Mouse (Mus musculus) inflammation-experienced regulatory T-cells, adult 6 months (primary cell): ENCODE measurements around the gene Nr1i3. TPM values are rescaled to one million over a fixed set of nuclear protein-coding genes. Genes with fewer than 3 reads are reported as not detected.

Experiments
- ATAC-seq: one replicate; pipeline ENCODE4 v1.8.0; 2017
- polyA plus RNA-seq, 3 experiments: library from polyadenylated mRNA; unstranded; fragments of 100-300 nt; shearing (Covaris generic); gene quantifications; one replicate each; pipeline ENCODE4 v1.2.1; 2017

The Nr1i3 gene
- polyA plus RNA-seq, 3 experiments from 2014 or later: 0.39 to 0.75 (median 0.75) TPM

DNA sequence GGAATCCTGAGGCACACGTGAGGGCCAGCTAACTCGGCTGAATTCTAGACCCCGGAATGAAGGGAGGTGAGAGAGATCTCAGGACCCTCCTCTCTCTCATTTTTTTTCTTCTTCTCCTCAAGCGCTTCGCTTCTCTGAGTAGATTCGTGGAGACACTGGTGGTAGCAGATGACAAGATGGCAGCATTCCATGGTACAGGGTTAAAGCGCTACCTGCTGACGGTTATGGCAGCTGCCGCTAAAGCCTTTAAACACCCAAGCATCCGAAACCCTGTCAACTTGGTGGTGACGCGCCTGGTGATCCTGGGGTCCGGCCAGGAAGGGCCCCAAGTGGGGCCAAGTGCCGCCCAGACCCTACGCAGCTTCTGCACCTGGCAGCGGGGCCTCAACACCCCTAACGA, 38.6 kb downstream of the Nr1i3 start:
- ATAC-seq: no peak

DNA sequence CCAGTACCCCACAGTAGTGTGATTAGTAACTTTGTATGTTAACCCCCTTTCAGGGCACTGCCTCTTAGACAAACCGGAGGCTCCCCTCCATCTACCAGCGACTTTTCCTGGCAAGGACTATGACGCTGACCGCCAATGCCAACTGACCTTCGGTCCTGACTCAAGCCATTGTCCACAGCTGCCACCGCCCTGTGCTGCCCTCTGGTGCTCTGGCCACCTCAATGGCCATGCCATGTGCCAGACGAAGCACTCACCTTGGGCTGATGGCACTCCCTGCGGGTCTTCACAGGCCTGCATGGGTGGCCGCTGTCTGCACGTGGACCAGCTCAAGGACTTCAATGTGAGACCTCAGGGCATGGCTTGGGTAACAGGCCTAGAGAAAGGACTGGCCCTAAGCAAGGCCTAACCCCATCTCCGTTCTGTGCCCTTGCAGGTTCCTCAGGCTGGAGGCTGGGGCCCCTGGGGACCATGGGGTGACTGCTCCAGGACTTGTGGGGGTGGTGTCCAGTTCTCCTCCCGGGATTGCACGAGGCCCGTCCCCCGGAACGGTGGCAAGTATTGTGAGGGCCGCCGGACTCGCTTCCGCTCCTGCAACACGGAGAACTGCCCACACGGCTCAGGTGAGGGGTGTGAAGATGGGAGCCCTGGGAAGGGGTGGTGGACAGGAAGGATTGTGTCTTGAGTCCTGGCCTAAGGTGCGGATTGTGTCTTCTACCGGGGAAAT, 42.5 kb downstream of the Nr1i3 start:
- no peak for ATAC-seq

DNA sequence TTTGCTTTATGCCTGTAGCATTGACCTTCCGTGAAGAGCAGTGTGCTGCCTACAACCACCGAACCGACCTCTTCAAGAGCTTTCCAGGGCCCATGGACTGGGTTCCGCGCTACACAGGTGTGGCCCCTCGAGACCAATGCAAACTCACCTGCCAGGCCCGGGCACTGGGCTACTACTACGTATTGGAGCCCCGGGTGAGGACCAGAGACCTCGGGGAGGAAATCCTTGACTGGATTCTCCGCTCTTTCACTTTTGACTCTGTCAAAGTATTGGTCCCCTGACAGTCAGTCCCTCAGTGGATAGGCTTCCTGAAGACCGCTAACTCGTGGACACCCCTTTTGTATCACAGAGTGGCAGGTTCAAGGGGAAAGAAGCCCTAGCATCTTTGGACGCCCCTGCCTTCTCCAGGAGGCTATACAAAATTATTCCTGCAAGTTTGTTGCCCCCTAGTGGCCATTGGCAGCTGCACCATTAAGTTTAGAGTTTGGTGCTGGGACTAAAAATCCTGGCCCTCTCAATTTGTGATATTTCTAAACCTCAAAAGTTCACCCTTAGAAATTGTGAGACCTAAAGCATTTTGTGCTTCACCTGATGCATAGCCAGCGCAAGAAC, 43.3 kb downstream of the Nr1i3 start:
- ATAC-seq: peak; percentile 73

DNA sequence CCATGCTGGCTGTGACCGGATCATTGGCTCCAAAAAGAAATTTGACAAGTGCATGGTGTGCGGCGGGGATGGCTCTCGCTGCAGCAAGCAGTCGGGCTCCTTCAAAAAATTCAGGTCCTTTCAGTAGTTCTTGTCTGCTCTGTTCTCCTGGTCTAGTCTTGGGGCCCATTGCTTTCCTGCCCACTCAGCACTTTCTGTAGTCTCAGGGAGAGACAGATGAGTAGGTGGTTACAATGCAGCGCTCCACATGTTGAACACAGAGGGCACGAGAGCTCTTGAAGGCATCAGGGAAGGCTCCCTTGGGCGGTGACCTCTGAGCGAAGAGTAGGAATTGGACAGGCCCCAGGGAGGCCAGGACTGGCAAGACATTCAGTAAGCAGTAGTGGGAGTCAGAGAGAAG, 44.0 kb downstream of the Nr1i3 start:
- ATAC-seq: no peak

DNA sequence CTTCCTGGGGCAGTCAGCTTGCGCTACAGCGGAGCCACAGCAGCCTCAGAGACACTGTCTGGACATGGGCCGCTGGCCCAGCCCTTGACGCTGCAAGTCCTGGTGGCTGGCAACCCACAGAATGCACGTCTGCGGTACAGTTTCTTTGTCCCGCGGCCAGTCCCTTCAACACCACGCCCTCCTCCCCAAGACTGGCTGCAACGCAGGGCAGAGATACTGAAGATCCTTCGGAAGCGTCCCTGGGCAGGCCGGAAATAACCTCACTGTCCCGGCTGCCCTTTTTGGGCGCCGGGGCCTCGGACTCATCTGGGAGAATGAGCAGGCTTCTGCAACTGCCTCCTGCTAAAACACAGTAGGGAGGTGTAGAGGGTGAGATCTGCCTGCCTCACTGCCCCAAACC, 45.2 kb downstream of the Nr1i3 start:
- ATAC-seq: no peak

DNA sequence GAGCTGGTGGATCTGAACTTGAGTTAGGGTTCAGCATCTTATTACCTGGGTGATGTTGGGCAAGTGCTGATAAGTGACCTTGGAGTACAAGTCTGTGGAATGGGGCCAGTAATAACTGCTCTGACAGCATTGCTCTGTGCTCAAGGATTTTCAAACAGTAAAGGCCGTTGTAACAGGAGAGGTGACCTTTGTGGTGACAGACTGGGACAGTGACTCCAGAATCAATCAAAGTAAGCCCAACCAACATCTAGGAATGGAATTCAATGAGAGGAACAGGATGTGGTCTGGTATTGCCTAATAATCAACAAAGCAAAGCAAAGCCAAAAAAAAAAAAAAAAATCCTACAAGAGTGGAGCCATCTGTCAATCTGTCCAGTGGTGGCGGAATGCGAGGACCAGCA, 46.5 kb downstream of the Nr1i3 start:
- no peak for ATAC-seq

DNA sequence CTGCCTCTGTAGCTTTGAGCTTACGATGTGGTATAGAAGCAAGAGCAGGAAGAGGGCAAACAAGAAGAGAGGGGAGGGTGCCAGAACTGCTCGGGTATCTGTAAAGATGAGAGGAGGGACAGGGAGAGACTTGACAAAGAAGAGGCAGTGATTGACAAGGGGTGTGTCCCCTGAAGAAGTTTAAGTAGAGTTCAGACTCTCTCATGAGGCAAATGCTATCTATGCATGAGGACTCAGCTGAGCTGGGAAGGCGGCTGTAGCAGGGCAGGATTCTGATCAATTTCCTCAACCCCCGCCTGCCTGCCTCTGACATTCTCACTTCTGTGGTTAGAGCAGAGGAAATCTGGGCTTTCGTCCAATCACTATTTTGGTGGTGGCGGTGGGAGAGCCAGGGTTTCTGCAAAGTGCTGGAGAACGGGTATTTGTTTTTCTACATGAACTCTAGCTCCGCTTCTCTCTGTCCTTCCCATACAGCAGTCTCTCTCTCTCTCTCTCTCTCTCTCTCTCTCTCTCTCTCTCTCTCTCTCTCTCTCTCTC, 48.9 kb downstream of the Nr1i3 start:
- peak; percentile 63 for ATAC-seq

DNA sequence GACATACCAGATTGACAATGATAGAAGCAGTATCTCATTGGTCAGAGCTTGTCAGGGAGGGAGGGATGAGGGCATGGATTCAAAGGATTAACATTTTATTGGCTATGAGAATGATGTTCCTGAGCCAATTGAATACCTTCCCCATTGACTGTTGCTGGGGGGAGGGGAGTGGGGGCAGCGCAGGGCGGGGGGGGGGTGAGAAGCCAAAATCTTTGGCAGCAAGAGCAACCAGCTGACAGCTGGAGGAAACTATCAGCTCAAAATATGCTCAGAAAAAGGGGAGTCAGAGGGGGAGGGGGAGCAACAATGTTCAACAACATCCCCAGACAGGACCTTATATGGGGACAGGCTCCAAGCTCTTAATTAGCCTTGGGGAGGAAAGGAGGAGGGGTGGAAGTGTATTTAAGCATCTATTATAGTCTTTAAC, 49.4 kb downstream of the Nr1i3 start:
- ATAC-seq: no peak

DNA sequence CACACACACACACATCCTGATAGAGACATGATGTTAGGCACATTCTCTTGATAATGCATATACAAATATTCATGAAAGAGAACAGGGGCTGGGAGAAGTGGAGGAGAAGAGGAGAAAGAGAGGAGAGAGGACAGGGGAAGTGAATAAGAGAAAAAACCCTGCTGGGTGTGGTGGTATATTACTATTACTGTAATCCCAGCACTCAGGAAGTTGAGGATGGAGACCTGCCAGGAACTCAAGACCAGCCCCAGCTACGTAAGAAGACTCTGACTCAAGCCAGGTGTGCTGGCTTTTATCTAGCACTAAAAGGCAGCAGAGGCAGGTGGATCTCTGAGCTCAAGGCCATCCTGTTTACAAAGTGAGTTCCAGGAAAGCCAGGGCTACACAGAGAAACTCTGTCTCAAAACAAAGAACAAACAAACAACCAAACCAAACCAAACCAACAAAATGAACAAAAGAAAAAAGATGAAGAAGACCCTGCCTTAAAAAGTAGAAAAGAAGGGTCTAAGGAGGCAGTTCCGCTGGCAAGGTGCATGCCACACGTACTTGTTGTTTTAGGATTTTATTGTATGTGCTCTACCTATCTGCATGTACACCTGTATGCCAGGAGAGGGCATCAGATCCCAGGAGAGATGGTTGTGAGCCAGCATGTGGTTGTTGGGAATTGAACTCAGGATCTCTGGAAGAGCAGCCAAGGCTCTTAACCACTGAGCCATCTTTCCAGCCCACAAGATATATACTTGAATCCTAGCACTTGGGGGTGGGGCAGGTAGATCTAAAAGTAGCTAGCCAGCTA, 50.1 kb downstream of the Nr1i3 start:
- no peak for ATAC-seq

DNA sequence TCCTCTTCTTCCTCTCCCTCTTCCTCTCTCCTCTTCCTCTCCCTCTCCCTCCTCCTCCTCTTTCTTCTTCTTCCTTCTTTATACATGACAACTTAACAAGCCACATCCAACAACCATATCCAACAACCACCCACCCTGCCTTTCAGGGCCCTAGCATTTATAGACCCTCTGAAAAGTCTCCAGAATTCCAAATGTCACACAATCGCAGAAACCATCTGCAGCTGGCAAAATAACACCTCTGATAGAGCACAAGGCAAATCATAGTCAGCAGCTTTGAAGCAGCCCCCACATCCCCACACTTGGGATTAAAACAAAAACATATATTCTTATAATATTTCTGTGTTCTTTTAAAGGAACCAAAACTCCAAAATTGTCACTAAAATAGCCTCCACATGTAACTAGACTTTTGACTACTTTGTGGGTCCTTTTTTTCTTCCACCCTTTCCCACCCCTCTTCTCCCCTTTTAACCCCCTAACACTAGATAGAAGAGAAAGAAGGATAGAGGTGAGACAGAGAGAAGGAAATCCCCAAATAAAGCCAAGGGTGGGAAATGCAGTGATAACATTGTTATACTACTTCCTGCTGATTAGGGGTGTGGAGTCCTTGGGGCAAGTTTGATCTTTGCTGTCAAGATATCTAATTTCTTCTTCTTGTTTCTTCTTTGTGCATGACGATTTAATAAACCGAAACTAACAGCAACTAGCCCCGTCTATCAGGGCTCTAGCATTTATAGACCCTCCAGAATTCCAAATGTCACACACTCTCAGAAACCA, 52.4 kb downstream of the Nr1i3 start:
- ATAC-seq: no peak

DNA sequence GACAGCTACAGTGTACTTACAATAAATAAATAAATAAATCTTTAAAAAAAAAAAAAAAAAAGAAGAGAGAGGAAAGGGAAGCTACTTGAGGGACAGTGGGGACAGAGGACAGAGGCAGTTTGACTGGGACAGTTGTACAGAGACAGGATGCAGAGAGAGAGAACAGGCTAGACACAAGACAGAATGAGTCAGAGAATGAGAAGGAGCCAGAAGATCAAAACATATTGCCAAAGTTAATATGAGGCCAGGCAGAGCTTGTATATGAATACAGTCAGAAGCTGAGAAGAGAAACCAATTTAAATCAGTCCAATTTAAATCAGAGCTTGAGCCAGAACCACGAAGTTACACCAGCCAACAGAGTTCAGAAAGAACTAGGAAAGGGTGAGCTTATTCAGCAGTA, 54.6 kb downstream of the Nr1i3 start:
- ATAC-seq: no peak

DNA sequence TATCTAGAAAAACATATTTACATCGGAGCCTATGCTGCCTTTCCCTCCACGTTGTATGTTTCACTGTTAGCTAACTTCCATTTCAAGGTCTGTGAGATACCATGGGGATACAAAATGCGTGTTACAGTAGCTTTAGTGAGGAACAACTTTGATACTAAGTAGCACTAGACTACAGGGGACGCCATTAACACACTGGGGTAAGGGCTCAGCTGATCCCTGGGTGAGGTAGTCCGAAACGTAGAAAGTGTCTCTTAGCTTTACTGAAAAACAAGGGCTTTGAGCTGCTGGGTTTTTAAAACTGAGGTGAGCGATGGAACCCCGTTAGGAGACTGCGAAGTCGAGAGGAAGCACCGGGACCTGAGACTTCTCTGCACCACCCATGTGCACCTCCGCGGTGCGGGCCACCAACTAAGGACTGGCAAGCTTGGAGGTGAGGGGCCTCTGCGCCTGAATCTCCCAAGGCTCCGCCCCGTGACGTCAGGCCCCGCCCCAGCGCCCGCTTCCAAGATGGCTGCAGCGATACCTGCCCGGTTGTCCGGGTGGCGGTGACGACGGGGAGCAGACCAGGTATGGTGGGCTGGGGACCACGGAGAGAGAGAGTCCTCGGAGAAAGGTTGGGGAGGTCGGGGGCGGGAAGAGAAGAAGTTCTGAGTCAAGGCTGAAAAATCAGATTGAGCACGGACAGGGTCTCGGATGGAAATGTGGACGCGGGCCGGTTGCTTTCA, 56.2 kb downstream of the Nr1i3 start, which contains the start of gene B4galt3:
TSS of gene B4galt3 (plus strand) at position 481 of the 725 bp plus-strand sequence.
- peak; percentile 99 for ATAC-seq

Other genes with a start within 250 kb of the Nr1i3 start
- gene Fcgr2b, start 237.4 kb upstream of the Nr1i3 start, polyA plus RNA-seq: 1 to 10 TPM in 2 of 3 experiments, under 1 TPM in 1; 0.70 to 1.4 (median 1.2) TPM
- not detected for gene Fcgr4, start 195.1 kb upstream of the Nr1i3 start, polyA plus RNA-seq
- gene Fcgr3, start 149.0 kb upstream of the Nr1i3 start, polyA plus RNA-seq: 1 to 10 TPM in 1 of 3 experiments, under 1 TPM in 1, not detected in 1; 0.98 to 1.5 TPM
- gene Cfap126, start 100.1 kb upstream of the Nr1i3 start, polyA plus RNA-seq: 1 to 10 TPM; 3.2 to 7.6 (median 6.6) TPM
- 100 to 1,000 TPM; 115 to 153 (median 125) TPM for gene Sdhc, start 63.4 kb upstream of the Nr1i3 start, polyA plus RNA-seq
- not detected for gene Mpz, start 63.3 kb upstream of the Nr1i3 start, polyA plus RNA-seq
- not detected for gene Pcp4l1, start 17.7 kb upstream of the Nr1i3 start, polyA plus RNA-seq
- 10 to 100 TPM; 24.1 to 34.6 (median 28.7) TPM for gene Tomm40l, start 8.5 kb downstream of the Nr1i3 start, polyA plus RNA-seq
- gene Apoa2, start 11.1 kb downstream of the Nr1i3 start, polyA plus RNA-seq: not detected
- gene Fcer1g, start 20.4 kb downstream of the Nr1i3 start, polyA plus RNA-seq: 10 to 100 TPM in 1 of 3 experiments, not detected in 2; 10.7 TPM
- under 1 TPM in 1 of 3 experiments, not detected in 2; 0.09 TPM for gene Adamts4, start 36.5 kb downstream of the Nr1i3 start, polyA plus RNA-seq
- gene Ndufs2, start 37.4 kb downstream of the Nr1i3 start, polyA plus RNA-seq: 100 to 1,000 TPM; 106 to 120 (median 119) TPM
- 10 to 100 TPM; 35.3 to 68.9 (median 60.8) TPM for gene B4galt3, start 56.4 kb downstream of the Nr1i3 start, polyA plus RNA-seq
- 10 to 100 TPM; 38.2 to 90.1 (median 78.6) TPM for gene Ppox, start 67.2 kb downstream of the Nr1i3 start, polyA plus RNA-seq
- gene Usp21, start 74.0 kb downstream of the Nr1i3 start, polyA plus RNA-seq: 10 to 100 TPM; 11.0 to 25.3 (median 15.4) TPM
- gene Ufc1, start 81.1 kb downstream of the Nr1i3 start, polyA plus RNA-seq: 100 to 1,000 TPM in 1 of 3 experiments, 10 to 100 TPM in 2; 74.6 to 118 (median 92.5) TPM
- 10 to 100 TPM; 35.5 to 41.7 (median 39.7) TPM for gene Dedd, start 115.2 kb downstream of the Nr1i3 start, polyA plus RNA-seq
- gene Nit1, start 131.7 kb downstream of the Nr1i3 start, polyA plus RNA-seq: 10 to 100 TPM; 24.6 to 32.9 (median 30.1) TPM
- gene Pfdn2, start 131.7 kb downstream of the Nr1i3 start, polyA plus RNA-seq: 10 to 100 TPM; 48.9 to 70.1 (median 58.1) TPM
- gene Klhdc9, start 146.8 kb downstream of the Nr1i3 start, polyA plus RNA-seq: 1 to 10 TPM in 1 of 3 experiments, under 1 TPM in 1, not detected in 1; 0.54 to 1.4 TPM
- gene Nectin4, start 156.1 kb downstream of the Nr1i3 start, polyA plus RNA-seq: under 1 TPM in 2 of 3 experiments, not detected in 1; 0.09 to 0.25 TPM
- gene Arhgap30, start 175.0 kb downstream of the Nr1i3 start, polyA plus RNA-seq: 10 to 100 TPM; 73.5 to 84.6 (median 78.0) TPM
- gene Usf1, start 197.3 kb downstream of the Nr1i3 start, polyA plus RNA-seq: 10 to 100 TPM; 46.9 to 62.6 (median 57.2) TPM
- gene Tstd1, start 204.9 kb downstream of the Nr1i3 start, polyA plus RNA-seq: 10 to 100 TPM in 2 of 3 experiments, 1 to 10 TPM in 1; 9.8 to 17.9 (median 12.6) TPM
- gene F11r, start 223.6 kb downstream of the Nr1i3 start, polyA plus RNA-seq: 1 to 10 TPM in 1 of 3 experiments, under 1 TPM in 2; 0.32 to 1.0 (median 0.55) TPM